Mouse (Mus musculus): ENCODE results near the gene Cux2. TPM values are rescaled to one million over a fixed set of nuclear protein-coding genes. Genes with fewer than 3 reads are reported as not detected.

Gene Cux2
- polyA plus RNA-seq, 1 experiment from 2014 or later = 2.3 TPM

- Histone ChIP-seq H3K27ac (ENCODE audit: low read length) (no peak overlapping the region), H3K4me2 (ENCODE audit: low read depth, low read length) (no peak overlapping the region), H3K4me3 (ENCODE audit: low read length) (no peak overlapping the region), H3K9ac (ENCODE audit: low read length) (no peak overlapping the region), H3K9me3 (ENCODE audit: control insufficient read depth, low read length) (no peaks in the 10 kb centered on the region), H3K4me1 (replicated peaks; ENCODE audit: control insufficient read depth, insufficient read depth, low read length) (no peaks in the 10 kb centered on the region), H3K36me3 (ENCODE audit: control insufficient read depth, insufficient read depth, low read length) (peaks cover 37% of the 10 kb centered on the region), H3K27me3 (ENCODE audit: control insufficient read depth, insufficient read depth, low read depth, low read length) (no peaks in the 10 kb centered on the region)
- WGBS = 91% methylated on average over 4 of the region's 4 CpGs
- no peak for ATAC-seq (ENCODE audit: low read depth)
Measured at GRCm38 (mm10) chr5:121818862-121819261, 231.0 kb downstream of the Cux2 start.

GRCm38 (mm10) chr5:121818401-121818800 lies 231.5 kb downstream of the Cux2 start:
- H3K27me3 ChIP-seq (ENCODE audit: control insufficient read depth, insufficient read depth, low read depth, low read length) = no peaks in the 10 kb centered on the region
- H3K36me3 ChIP-seq (ENCODE audit: control insufficient read depth, insufficient read depth, low read length) = peaks cover 42% of the 10 kb centered on the region
- WGBS = 89% methylated on average over 7 of the region's 7 CpGs
- no peak for ATAC-seq (ENCODE audit: low read depth)
- H3K9me3 ChIP-seq (ENCODE audit: control insufficient read depth, low read length) = no peaks in the 10 kb centered on the region
- no peaks in the 10 kb centered on the region for H3K4me1 ChIP-seq (replicated peaks; ENCODE audit: control insufficient read depth, insufficient read depth, low read length)
- H3K4me3 ChIP-seq (ENCODE audit: low read length) = no peak overlapping the region
- H3K9ac ChIP-seq (ENCODE audit: low read length) = no peak overlapping the region
- H3K4me2 ChIP-seq (ENCODE audit: low read depth, low read length) = no peak overlapping the region
- H3K27ac ChIP-seq (ENCODE audit: low read length) = no peak overlapping the region

- Histone ChIP-seq H3K9ac (ENCODE audit: low read length) (no peak overlapping the region), H3K4me1 (replicated peaks; ENCODE audit: control insufficient read depth, insufficient read depth, low read length) (no peaks in the 10 kb centered on the region), H3K27me3 (ENCODE audit: control insufficient read depth, insufficient read depth, low read depth, low read length) (no peaks in the 10 kb centered on the region), H3K4me2 (ENCODE audit: low read depth, low read length) (no peak overlapping the region), H3K9me3 (ENCODE audit: control insufficient read depth, low read length) (no peaks in the 10 kb centered on the region), H3K27ac (ENCODE audit: low read length) (no peak overlapping the region), H3K36me3 (ENCODE audit: control insufficient read depth, insufficient read depth, low read length) (peaks cover 48% of the 10 kb centered on the region), H3K4me3 (ENCODE audit: low read length) (no peak overlapping the region)
- no peak for ATAC-seq (ENCODE audit: low read depth)
- 85% methylated on average over 9 of the region's 9 CpGs for WGBS
Measured at GRCm38 (mm10) chr5:121817551-121817950, 232.4 kb downstream of the Cux2 start.

- no peak overlapping the region for H3K4me3 ChIP-seq (ENCODE audit: low read length)
- peaks cover 53% of the 10 kb centered on the region for H3K36me3 ChIP-seq (ENCODE audit: control insufficient read depth, insufficient read depth, low read length)
- no peak for ATAC-seq (ENCODE audit: low read depth)
- no peaks in the 10 kb centered on the region for H3K4me1 ChIP-seq (replicated peaks; ENCODE audit: control insufficient read depth, insufficient read depth, low read length)
- H3K27ac ChIP-seq (ENCODE audit: low read length) = no peak overlapping the region
- no peaks in the 10 kb centered on the region for H3K27me3 ChIP-seq (ENCODE audit: control insufficient read depth, insufficient read depth, low read depth, low read length)
- H3K9ac ChIP-seq (ENCODE audit: low read length) = no peak overlapping the region
- H3K9me3 ChIP-seq (ENCODE audit: control insufficient read depth, low read length) = no peaks in the 10 kb centered on the region
- no peak overlapping the region for H3K4me2 ChIP-seq (ENCODE audit: low read depth, low read length)
- WGBS = 98% methylated on average over 2 of the region's 2 CpGs
Measured at GRCm38 (mm10) chr5:121816611-121817010, 233.3 kb downstream of the Cux2 start.

GRCm38 (mm10) chr5:121815867-121816380 lies 234.0 kb downstream of the Cux2 start:
- no peak for ATAC-seq (ENCODE audit: low read depth)
- Histone ChIP-seq H3K9me3 (ENCODE audit: control insufficient read depth, low read length) (no peaks in the 10 kb centered on the region), H3K4me2 (ENCODE audit: low read depth, low read length) (no peak overlapping the region), H3K27me3 (ENCODE audit: control insufficient read depth, insufficient read depth, low read depth, low read length) (no peaks in the 10 kb centered on the region), H3K36me3 (ENCODE audit: control insufficient read depth, insufficient read depth, low read length) (peaks cover 59% of the 10 kb centered on the region), H3K27ac (ENCODE audit: low read length) (no peak overlapping the region), H3K9ac (ENCODE audit: low read length) (no peak overlapping the region), H3K4me1 (replicated peaks; ENCODE audit: control insufficient read depth, insufficient read depth, low read length) (no peaks in the 10 kb centered on the region; the same call in 1 of the 2 replicates), H3K4me3 (ENCODE audit: low read length) (no peak overlapping the region)
- 78% methylated on average over 8 of the region's 8 CpGs for WGBS

- 50% methylated on average over 3 of the region's 3 CpGs for WGBS
- Histone ChIP-seq H3K4me2 (ENCODE audit: low read depth, low read length) (no peak overlapping the region), H3K4me1 (replicated peaks; ENCODE audit: control insufficient read depth, insufficient read depth, low read length) (peaks cover 1% of the 10 kb centered on the region), H3K9ac (ENCODE audit: low read length) (no peak overlapping the region), H3K27ac (ENCODE audit: low read length) (no peak overlapping the region), H3K4me3 (ENCODE audit: low read length) (no peak overlapping the region), H3K27me3 (ENCODE audit: control insufficient read depth, insufficient read depth, low read depth, low read length) (no peaks in the 10 kb centered on the region), H3K9me3 (ENCODE audit: control insufficient read depth, low read length) (no peaks in the 10 kb centered on the region), H3K36me3 (ENCODE audit: control insufficient read depth, insufficient read depth, low read length) (peaks cover 61% of the 10 kb centered on the region)
- ATAC-seq (ENCODE audit: low read depth) = peak; percentile 53; the same call in 1 of the 2 replicates
Measured at GRCm38 (mm10) chr5:121815067-121815466, 234.8 kb downstream of the Cux2 start.

- Histone ChIP-seq H3K9ac (ENCODE audit: low read length) (no peak overlapping the region), H3K27me3 (ENCODE audit: control insufficient read depth, insufficient read depth, low read depth, low read length) (no peaks in the 10 kb centered on the region), H3K4me1 (replicated peaks; ENCODE audit: control insufficient read depth, insufficient read depth, low read length) (peaks cover 7% of the 10 kb centered on the region), H3K4me3 (ENCODE audit: low read length) (no peak overlapping the region), H3K36me3 (ENCODE audit: control insufficient read depth, insufficient read depth, low read length) (peaks cover 60% of the 10 kb centered on the region), H3K9me3 (ENCODE audit: control insufficient read depth, low read length) (no peaks in the 10 kb centered on the region), H3K27ac (ENCODE audit: low read length) (no peak overlapping the region), H3K4me2 (ENCODE audit: low read depth, low read length) (no peak overlapping the region)
- WGBS = 89% methylated on average over 10 of the region's 10 CpGs
- no peak for ATAC-seq (ENCODE audit: low read depth)
Measured at GRCm38 (mm10) chr5:121813744-121814143, 236.2 kb downstream of the Cux2 start.

- ATAC-seq (ENCODE audit: low read depth) = no peak
- Histone ChIP-seq H3K36me3 (ENCODE audit: control insufficient read depth, insufficient read depth, low read length) (peaks cover 50% of the 10 kb centered on the region), H3K4me2 (ENCODE audit: low read depth, low read length) (no peak overlapping the region), H3K27me3 (ENCODE audit: control insufficient read depth, insufficient read depth, low read depth, low read length) (no peaks in the 10 kb centered on the region), H3K9me3 (ENCODE audit: control insufficient read depth, low read length) (no peaks in the 10 kb centered on the region), H3K27ac (ENCODE audit: low read length) (no peak overlapping the region), H3K4me1 (replicated peaks; ENCODE audit: control insufficient read depth, insufficient read depth, low read length) (peaks cover 7% of the 10 kb centered on the region), H3K4me3 (ENCODE audit: low read length) (no peak overlapping the region), H3K9ac (ENCODE audit: low read length) (no peak overlapping the region)
- 76% methylated on average over 7 of the region's 7 CpGs for WGBS
Measured at GRCm38 (mm10) chr5:121812526-121813243, 237.2 kb downstream of the Cux2 start.

- H3K27me3 ChIP-seq (ENCODE audit: control insufficient read depth, insufficient read depth, low read depth, low read length) = no peaks in the 10 kb centered on the region
- H3K9ac ChIP-seq (ENCODE audit: low read length) = no peak overlapping the region; the same call in 1 of the 2 replicates
- H3K4me1 ChIP-seq (replicated peaks; ENCODE audit: control insufficient read depth, insufficient read depth, low read length) = peaks cover 7% of the 10 kb centered on the region
- H3K36me3 ChIP-seq (ENCODE audit: control insufficient read depth, insufficient read depth, low read length) = peaks cover 38% of the 10 kb centered on the region
- ATAC-seq (ENCODE audit: low read depth) = no peak
- no peak overlapping the region for H3K4me2 ChIP-seq (ENCODE audit: low read depth, low read length)
- no peak overlapping the region for H3K4me3 ChIP-seq (ENCODE audit: low read length)
- peak overlapping the region; percentile 13; the same call in 1 of the 2 replicates for H3K27ac ChIP-seq (ENCODE audit: low read length)
- H3K9me3 ChIP-seq (ENCODE audit: control insufficient read depth, low read length) = no peaks in the 10 kb centered on the region
- WGBS = 74% methylated on average over 5 of the region's 5 CpGs
Measured at GRCm38 (mm10) chr5:121811485-121811931, 238.4 kb downstream of the Cux2 start.
